Mouse (Mus musculus): ENCODE measurements at regions not wholly inside any gene's neighbourhood (a gene's known extent, or its start where the extent isn't known, plus 50 kb on each side); places are given as distances from the start of the nearest gene placed in this dataset.

- DNase-seq (ENCODE audit: low spot score in 2 of 2) = no peak
Measured at GRCm38 (mm10) chr11:82588744-82589143, 175.4 kb downstream of the Cct6b start.

DNA sequence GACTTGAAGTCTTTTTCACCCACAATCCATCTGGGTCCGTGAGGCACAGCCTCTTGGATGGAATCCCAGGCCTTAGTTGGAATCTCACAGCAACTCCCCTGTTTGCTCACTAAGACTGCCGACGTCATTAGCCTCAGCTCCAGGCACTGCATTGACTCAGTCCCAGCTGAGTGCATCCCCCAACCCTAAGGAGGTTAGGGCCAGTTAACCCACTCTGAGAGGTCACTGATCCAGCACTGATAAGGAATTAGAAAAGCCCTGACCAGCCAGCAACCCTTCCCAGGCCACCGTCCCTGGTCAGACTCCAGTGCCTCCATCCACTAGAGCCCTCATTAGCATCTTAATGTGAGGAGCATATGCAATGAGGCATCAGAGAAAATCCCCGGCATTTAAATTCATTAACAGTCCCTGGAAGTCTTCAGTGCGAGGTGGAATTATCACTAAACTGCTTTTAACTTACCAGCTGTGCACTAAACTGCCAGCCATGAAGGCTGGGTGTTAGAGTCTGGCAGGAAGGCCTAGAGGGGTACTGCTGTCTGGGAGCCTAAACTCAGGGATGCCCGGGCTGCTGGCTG is 184.2 kb downstream of the Cct6b start:
- DNase-seq (ENCODE audit: low spot score in 2 of 2) = peak; percentile 36 to 48

DNA sequence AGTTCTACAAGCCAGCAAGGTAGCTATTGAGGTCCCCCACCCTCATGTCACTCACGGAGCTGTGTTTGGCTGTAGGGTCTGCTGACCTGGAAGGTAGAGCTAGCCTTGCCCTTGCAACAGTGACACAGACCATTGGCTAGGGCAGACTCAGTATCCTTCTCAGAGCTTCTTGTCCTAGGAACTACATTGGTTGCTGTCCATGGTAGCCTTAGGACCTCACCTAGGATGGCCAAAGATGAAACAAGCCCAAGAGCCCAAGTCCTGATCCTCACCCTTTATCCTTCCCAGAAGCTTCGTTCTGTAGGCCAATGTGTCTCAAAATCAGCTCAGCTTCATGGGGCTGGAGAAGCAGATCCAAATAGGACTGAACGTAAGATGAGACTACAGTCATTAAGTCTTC is 187.3 kb downstream of the Tmem132e start:
- DNase-seq (ENCODE audit: low spot score in 2 of 2) = no peak

GRCm38 (mm10) chr11:82573126-82573525 is 184.4 kb downstream of the Tmem132e start:
- no peak for DNase-seq (ENCODE audit: low spot score in 2 of 2)

- no peak for DNase-seq (ENCODE audit: low spot score in 2 of 2)
Measured at GRCm38 (mm10) chr11:82571525-82571924, 182.8 kb downstream of the Tmem132e start.

DNA sequence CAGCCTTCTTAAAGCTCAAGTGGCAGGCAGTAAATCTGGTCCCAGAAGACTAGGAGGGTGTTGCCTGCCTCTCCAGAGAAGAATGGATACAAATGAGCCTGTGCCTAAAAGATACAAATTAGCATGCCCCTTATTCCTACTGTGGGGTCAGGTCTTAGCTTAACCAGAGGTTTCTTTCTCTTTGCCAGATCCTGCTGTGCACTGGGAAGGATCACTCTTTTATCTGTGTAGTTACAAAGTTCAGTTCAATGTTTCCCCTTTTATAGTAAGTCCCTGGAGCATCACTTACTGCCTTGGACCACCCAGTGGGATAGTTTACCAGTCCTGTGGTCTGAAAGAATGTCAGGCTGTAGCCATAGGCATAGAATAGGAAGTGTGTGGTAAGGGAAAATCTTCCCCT is 181.1 kb downstream of the Tmem132e start:
- DNase-seq (ENCODE audit: low spot score in 2 of 2) = no peak

GRCm38 (mm10) chr11:82568219-82568676 is 179.5 kb downstream of the Tmem132e start:
- DNase-seq (ENCODE audit: low spot score in 2 of 2) = no peak

DNA sequence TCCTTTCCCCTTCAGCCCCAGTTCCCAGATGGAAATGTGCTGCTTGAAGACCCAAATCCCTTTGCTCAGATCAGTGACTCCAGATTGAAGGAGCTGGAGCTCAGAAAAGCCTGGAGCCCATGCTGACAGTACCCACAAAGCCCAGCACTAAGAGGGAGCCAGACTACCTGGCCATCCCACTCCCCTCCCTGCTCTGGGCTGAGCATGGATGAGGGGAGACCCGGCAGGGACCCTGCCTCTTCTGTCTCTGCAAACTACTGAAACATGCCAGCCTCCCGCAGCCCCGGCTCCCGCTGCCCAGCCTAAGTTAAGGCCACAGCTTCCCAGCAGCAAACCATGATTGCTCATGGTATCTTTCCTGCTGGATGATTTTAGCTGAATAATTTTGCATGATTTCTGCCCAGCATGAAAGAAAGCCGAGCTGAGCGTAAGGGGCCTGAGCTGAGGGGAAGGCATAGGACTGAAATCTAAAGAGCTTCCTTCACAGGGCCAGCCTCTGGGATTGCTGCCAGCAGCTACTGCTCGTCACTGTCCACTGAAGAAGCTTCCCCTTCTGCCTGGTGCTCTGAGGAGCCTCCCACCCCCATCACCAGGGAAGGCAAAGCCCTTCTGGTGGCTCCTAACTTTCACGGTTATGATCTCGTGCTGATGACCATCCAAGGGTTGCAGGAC is 178.4 kb downstream of the Tmem132e start:
- DNase-seq (ENCODE audit: low spot score in 2 of 2) = no peak

DNA sequence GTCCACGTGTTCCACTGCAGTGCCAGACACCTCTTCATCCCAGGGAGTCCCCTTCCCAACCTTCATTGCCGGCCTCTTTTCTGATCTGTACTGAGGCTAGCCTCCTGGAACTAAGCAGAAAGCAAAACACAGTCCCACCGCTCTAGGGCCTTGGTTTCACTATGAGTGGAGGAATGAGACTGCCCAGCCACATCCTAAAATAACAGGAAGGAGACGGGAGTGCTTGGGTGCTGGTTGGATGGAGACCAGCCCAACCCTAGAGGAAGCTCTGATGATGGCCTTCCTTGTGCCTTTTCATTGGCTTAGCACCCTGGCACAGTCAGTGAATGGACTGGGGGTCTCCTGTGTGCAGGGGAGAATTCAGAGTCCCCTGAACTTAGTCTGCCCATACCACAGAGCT is 177.4 kb downstream of the Tmem132e start:
- no peak for DNase-seq (ENCODE audit: low spot score in 2 of 2)

DNA sequence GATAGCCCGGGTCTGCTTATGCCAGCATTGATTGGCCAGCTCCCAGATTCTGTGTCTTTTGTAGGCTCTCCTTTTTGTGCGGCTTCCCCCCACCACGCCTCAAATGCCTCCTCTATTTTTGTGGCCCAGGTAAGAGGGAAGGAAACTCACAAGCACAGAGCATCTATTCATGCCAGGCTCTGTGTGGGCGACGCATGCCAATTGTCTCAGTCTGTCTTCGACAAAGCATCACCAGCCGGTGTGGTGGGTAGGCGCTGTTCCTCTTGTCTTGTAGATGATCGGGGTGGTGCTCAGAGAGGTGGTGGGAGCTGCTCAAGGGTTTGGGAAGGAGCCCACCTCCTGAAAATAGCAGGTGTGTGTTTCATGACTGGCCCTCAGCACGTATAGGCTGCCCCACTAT is 175.5 kb downstream of the Tmem132e start:
- no peak for DNase-seq (ENCODE audit: low spot score in 2 of 2)

GRCm38 (mm10) chr11:82542028-82542427 is 153.3 kb downstream of the Tmem132e start:
- DNase-seq (ENCODE audit: low spot score in 2 of 2) = no peak

- no peak for DNase-seq (ENCODE audit: low spot score in 2 of 2)
Measured at GRCm38 (mm10) chr11:82541376-82541775, 152.7 kb downstream of the Tmem132e start.

DNA sequence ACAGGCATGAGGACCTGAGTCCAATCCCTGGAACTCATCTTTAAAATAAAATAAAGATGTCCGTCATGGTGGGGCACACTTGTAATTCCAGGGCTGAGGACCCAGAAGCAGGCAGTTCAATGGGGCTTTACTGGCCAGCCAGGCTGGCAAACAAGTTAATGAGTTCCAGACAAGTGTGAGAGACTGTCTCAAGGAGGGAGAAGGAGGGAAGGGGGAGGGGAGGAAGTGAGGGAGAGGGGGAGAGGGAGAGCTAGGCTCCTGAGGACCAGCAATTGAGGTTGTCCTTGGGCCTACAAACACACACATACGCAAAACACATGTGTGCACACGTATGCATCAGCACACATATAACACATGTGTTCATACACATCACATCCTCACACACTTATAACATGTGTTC is 149.2 kb downstream of the Tmem132e start:
- no peak for DNase-seq (ENCODE audit: low spot score in 2 of 2)

DNA sequence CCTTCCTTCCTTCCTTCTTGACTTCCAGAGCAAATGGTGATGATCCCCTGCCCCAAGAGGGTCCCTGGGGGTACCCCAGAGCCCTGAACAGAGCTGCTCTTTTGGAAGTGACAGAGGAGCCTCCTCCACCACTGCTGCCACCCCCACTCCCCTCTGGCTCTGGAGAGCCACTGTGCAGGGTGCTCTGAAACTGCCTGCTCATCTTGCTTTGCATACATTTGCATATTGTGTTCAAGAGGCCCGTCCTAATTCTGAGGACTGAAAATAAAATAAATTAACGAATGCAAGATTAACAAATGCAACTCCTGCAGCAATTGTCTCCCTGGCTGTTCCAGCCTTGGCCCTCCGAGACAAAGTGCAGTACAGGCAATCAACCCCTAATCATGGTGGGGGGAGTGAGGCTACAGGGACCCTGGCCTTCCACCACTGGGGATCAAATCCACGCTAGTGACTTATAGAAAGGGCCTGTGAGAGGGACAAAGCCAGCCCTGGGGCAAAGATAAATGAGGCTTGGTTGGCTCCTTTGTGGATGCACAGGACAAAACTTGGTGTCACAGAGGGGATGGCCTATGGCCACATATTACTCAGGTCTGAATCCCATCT is 134.6 kb downstream of the Tmem132e start:
- DNase-seq (ENCODE audit: low spot score in 2 of 2) = no peak

DNA sequence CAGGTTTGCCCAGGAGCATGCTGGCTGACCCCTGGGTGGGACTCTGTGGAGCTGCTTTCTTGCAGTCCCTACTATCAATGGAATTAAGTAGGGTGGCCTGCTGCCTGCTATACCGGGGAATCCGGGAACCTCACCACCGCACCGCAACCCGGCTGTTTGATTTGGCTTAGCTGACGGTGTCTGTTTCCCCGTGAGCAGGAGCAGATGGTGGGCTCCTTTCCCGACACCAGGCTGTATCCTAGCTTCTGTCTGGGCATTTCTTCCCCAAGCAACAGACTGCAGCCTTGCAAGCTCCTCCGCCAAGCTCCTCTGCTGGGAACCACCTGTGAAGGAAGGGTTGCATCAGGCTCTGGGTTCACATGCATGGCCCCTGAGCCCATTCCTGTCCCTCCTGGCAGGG is 132.7 kb downstream of the Tmem132e start:
- DNase-seq (ENCODE audit: low spot score in 2 of 2) = peak; percentile 20 to 34

- no peak for DNase-seq (ENCODE audit: low spot score in 2 of 2)
Measured at GRCm38 (mm10) chr11:82518691-82519090, 130.0 kb downstream of the Tmem132e start.

DNA sequence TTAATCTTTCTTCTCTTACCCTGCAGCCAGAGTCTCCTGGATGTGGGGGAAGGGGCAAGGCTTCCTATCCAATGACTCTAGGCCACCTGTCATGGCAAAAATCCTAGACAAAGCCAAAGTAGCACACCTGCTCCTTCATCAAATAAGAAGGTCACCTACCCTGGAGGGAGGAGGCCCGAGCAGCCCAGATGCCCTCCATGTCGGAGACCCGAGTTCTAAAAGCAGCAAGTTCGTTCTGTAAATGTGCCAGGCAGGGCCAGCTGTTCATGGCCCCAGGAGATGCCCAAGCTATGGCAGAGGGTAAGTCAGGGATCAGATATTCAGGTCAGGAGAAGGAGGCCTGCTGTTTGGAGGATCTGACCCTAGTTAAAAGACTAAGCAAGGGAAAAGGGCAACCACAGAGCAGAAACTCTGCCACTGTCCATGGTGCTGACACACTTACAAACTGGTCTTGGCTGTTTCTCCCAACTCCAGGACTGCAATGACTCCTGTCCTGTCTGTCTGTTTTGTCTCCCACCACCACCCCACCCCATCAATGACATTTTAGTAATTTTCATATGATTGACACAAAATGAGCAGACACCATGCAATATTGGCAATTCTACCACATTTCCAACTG is 125.9 kb downstream of the Tmem132e start:
- no peak for DNase-seq (ENCODE audit: low spot score in 2 of 2)

DNA sequence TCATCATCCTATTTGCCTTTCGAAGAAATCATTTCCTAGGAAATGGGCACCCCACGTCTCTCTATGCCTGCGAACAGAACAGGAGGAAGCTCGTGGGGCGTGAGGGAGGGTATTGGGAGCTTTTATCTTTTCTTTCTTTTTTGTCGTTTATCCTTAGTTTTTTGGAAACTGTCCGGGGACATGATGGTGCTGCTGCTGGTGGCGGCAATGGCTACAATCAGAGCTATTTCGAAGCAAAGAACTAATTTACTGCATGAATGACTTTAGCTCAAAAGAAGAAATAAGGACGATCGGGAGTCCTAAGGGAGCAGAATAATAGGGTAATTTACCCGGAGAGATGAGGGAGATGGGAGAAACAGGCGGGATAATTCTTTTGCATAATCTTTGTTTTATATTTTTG is 119.9 kb downstream of the Tmem132e start:
- no peak for DNase-seq (ENCODE audit: low spot score in 2 of 2)

Measured in frontal cortex, postnatal 10 days (tissue).